Mouse (Mus musculus): ENCODE results near the gene 2410137M14Rik. TPM values are rescaled to one million over a fixed set of nuclear protein-coding genes. Genes with fewer than 3 reads are reported as not detected.

2410137M14Rik gene
- polyA plus RNA-seq, 1 experiment from 2014 or later, result not detected

- Histone ChIP-seq H3K4me3 (ENCODE audit: low read depth, low read length) (no peak overlapping the region), H3K36me3 (replicated peaks; ENCODE audit: control insufficient read depth, insufficient read depth, low read depth, low read length) (no peaks in the 10 kb centered on the region), H3K27me3 (ENCODE audit: control insufficient read depth, insufficient read depth, low read length) (no peaks in the 10 kb centered on the region), H3K27ac (replicated peaks; ENCODE audit: low read depth, low read length) (no peak overlapping the region), H3K4me1 (ENCODE audit: control insufficient read depth, insufficient read depth, low read length) (no peaks in the 10 kb centered on the region), H3K9ac (replicated peaks; ENCODE audit: low read length) (no peak overlapping the region), H3K4me2 (ENCODE audit: low read depth, low read length) (no peak overlapping the region), H3K9me3 (replicated peaks; ENCODE audit: control insufficient read depth, low read length) (no peaks in the 10 kb centered on the region)
- WGBS, result 93% methylated on average over 2 of the region's 2 CpGs
- ATAC-seq (replicated peaks; ENCODE audit: insufficient number of reproducible peaks, low FRiP score, low TSS enrichment, low read depth), result no peak
- DNase-seq (ENCODE audit: low spot score), result no peak
Observed at GRCm38 (mm10) chr17:36952631-36953030, 28.4 kb downstream of the 2410137M14Rik start.

- Histone ChIP-seq H3K4me1 (ENCODE audit: control insufficient read depth, insufficient read depth, low read length) (no peaks in the 10 kb centered on the region), H3K27ac (replicated peaks; ENCODE audit: low read depth, low read length) (peak within 1 kb of the TSS; percentile 47; the same call in 1 of the 2 replicates), H3K4me3 (ENCODE audit: low read depth, low read length) (peak within 1 kb of the TSS; percentile 73), H3K4me2 (ENCODE audit: low read depth, low read length) (peak within 1 kb of the TSS; percentile 61), H3K27me3 (ENCODE audit: control insufficient read depth, insufficient read depth, low read length) (peaks cover 2% of the 10 kb centered on the region; the same call in 1 of the 2 replicates), H3K36me3 (replicated peaks; ENCODE audit: control insufficient read depth, insufficient read depth, low read depth, low read length) (no peaks in the 10 kb centered on the region), H3K9ac (replicated peaks; ENCODE audit: low read length) (peak within 1 kb of the TSS; percentile 70), H3K9me3 (replicated peaks; ENCODE audit: control insufficient read depth, low read length) (no peaks in the 10 kb centered on the region)
- 2% methylated on average over 36 of the region's 36 CpGs for WGBS
- DNase-seq (ENCODE audit: low spot score) (peak; percentile 99), ATAC-seq (replicated peaks; ENCODE audit: insufficient number of reproducible peaks, low FRiP score, low TSS enrichment, low read depth) (peak; percentile 93)
Observed at GRCm38 (mm10) chr17:36950981-36951947, 29.8 kb downstream of the 2410137M14Rik start, which contains the start of gene Ppp1r11. Gene Ppp1r11 (minus strand): TSS chr17:36951741.

- Histone ChIP-seq H3K9me3 (replicated peaks; ENCODE audit: control insufficient read depth, low read length) (no peaks in the 10 kb centered on the region), H3K36me3 (replicated peaks; ENCODE audit: control insufficient read depth, insufficient read depth, low read depth, low read length) (no peaks in the 10 kb centered on the region), H3K4me2 (ENCODE audit: low read depth, low read length) (no peak overlapping the region), H3K9ac (replicated peaks; ENCODE audit: low read length) (no peak overlapping the region), H3K27me3 (ENCODE audit: control insufficient read depth, insufficient read depth, low read length) (peaks cover 17% of the 10 kb centered on the region), H3K4me3 (ENCODE audit: low read depth, low read length) (no peak overlapping the region), H3K4me1 (ENCODE audit: control insufficient read depth, insufficient read depth, low read length) (no peaks in the 10 kb centered on the region), H3K27ac (replicated peaks; ENCODE audit: low read depth, low read length) (no peak overlapping the region)
- ATAC-seq (replicated peaks; ENCODE audit: insufficient number of reproducible peaks, low FRiP score, low TSS enrichment, low read depth) (no peak), DNase-seq (ENCODE audit: low spot score) (no peak)
- WGBS, result 92% methylated on average over 8 of the region's 8 CpGs
Observed at GRCm38 (mm10) chr17:36949265-36949664, 31.8 kb downstream of the 2410137M14Rik start.

- Histone ChIP-seq H3K9me3 (replicated peaks; ENCODE audit: control insufficient read depth, low read length) (no peaks in the 10 kb centered on the region), H3K9ac (replicated peaks; ENCODE audit: low read length) (no peak overlapping the region), H3K4me1 (ENCODE audit: control insufficient read depth, insufficient read depth, low read length) (no peaks in the 10 kb centered on the region; the same call in 1 of the 2 replicates), H3K4me3 (ENCODE audit: low read depth, low read length) (no peak overlapping the region), H3K27ac (replicated peaks; ENCODE audit: low read depth, low read length) (no peak overlapping the region), H3K36me3 (replicated peaks; ENCODE audit: control insufficient read depth, insufficient read depth, low read depth, low read length) (no peaks in the 10 kb centered on the region), H3K4me2 (ENCODE audit: low read depth, low read length) (no peak overlapping the region), H3K27me3 (ENCODE audit: control insufficient read depth, insufficient read depth, low read length) (peaks cover 26% of the 10 kb centered on the region)
- no peak for DNase-seq (ENCODE audit: low spot score)
- ATAC-seq (replicated peaks; ENCODE audit: insufficient number of reproducible peaks, low FRiP score, low TSS enrichment, low read depth), result no peak
- WGBS, result 82% methylated on average over 1 of the region's 1 CpGs
Observed at GRCm38 (mm10) chr17:36948286-36948685, 32.8 kb downstream of the 2410137M14Rik start.

- peak overlapping the region; percentile 97 for H3K4me2 ChIP-seq (ENCODE audit: low read depth, low read length)
Observed at GRCm38 (mm10) chr17:36947051-36947819, 33.8 kb downstream of the 2410137M14Rik start.

GRCm38 (mm10) chr17:36944121-36944775 is 36.8 kb downstream of the 2410137M14Rik start:
- Histone ChIP-seq H3K4me1 (ENCODE audit: control insufficient read depth, insufficient read depth, low read length) (peaks cover 8% of the 10 kb centered on the region), H3K9me3 (replicated peaks; ENCODE audit: control insufficient read depth, low read length) (no peaks in the 10 kb centered on the region), H3K27ac (replicated peaks; ENCODE audit: low read depth, low read length) (no peak overlapping the region), H3K4me2 (ENCODE audit: low read depth, low read length) (no peak overlapping the region), H3K36me3 (replicated peaks; ENCODE audit: control insufficient read depth, insufficient read depth, low read depth, low read length) (no peaks in the 10 kb centered on the region), H3K9ac (replicated peaks; ENCODE audit: low read length) (no peak overlapping the region), H3K27me3 (ENCODE audit: control insufficient read depth, insufficient read depth, low read length) (peaks cover 41% of the 10 kb centered on the region), H3K4me3 (ENCODE audit: low read depth, low read length) (no peak overlapping the region)
- ATAC-seq (replicated peaks; ENCODE audit: insufficient number of reproducible peaks, low FRiP score, low TSS enrichment, low read depth) (no peak), DNase-seq (ENCODE audit: low spot score) (peak; percentile 26)
- WGBS, result 21% methylated on average over 9 of the region's 9 CpGs

More at GRCm38 (mm10) chr17:36947051-36947819, 33.8 kb downstream of the 2410137M14Rik start:
- H3K36me3 ChIP-seq (replicated peaks; ENCODE audit: control insufficient read depth, insufficient read depth, low read depth, low read length), result no peaks in the 10 kb centered on the region
- ATAC-seq (replicated peaks; ENCODE audit: insufficient number of reproducible peaks, low FRiP score, low TSS enrichment, low read depth), result peak; percentile 51
- H3K27me3 ChIP-seq (ENCODE audit: control insufficient read depth, insufficient read depth, low read length), result peaks cover 36% of the 10 kb centered on the region
- WGBS, result 1% methylated on average over 61 of the region's 62 CpGs
- H3K27ac ChIP-seq (replicated peaks; ENCODE audit: low read depth, low read length), result no peak overlapping the region
- H3K4me1 ChIP-seq (ENCODE audit: control insufficient read depth, insufficient read depth, low read length), result peaks cover 8% of the 10 kb centered on the region
- DNase-seq (ENCODE audit: low spot score), result peak; percentile 64
- H3K9me3 ChIP-seq (replicated peaks; ENCODE audit: control insufficient read depth, low read length), result no peaks in the 10 kb centered on the region
- peak overlapping the region; percentile 48 for H3K4me3 ChIP-seq (ENCODE audit: low read depth, low read length)
- H3K9ac ChIP-seq (replicated peaks; ENCODE audit: low read length), result peak overlapping the region; percentile 68

GRCm38 (mm10) chr17:36943691-36944090 is 37.3 kb downstream of the 2410137M14Rik start:
- H3K9me3 ChIP-seq (replicated peaks; ENCODE audit: control insufficient read depth, low read length), result no peaks in the 10 kb centered on the region
- peaks cover 8% of the 10 kb centered on the region for H3K4me1 ChIP-seq (ENCODE audit: control insufficient read depth, insufficient read depth, low read length)
- DNase-seq (ENCODE audit: low spot score), result no peak
- no peak overlapping the region for H3K4me2 ChIP-seq (ENCODE audit: low read depth, low read length)
- peaks cover 41% of the 10 kb centered on the region for H3K27me3 ChIP-seq (ENCODE audit: control insufficient read depth, insufficient read depth, low read length)
- H3K36me3 ChIP-seq (replicated peaks; ENCODE audit: control insufficient read depth, insufficient read depth, low read depth, low read length), result no peaks in the 10 kb centered on the region
- no peak overlapping the region for H3K9ac ChIP-seq (replicated peaks; ENCODE audit: low read length)
- no peak for ATAC-seq (replicated peaks; ENCODE audit: insufficient number of reproducible peaks, low FRiP score, low TSS enrichment, low read depth)
- WGBS, result 24% methylated on average over 5 of the region's 5 CpGs
- H3K27ac ChIP-seq (replicated peaks; ENCODE audit: low read depth, low read length), result no peak overlapping the region
- H3K4me3 ChIP-seq (ENCODE audit: low read depth, low read length), result no peak overlapping the region; the same call in 1 of the 2 replicates

All from embryonic facial prominence, embryonic 11.5 days (tissue).